Mouse (Mus musculus): ENCODE results near the gene Zfp942. TPM values are rescaled to one million over a fixed set of nuclear protein-coding genes. Genes with fewer than 3 reads are reported as not detected.

Gene Zfp942
- 10 to 100 TPM; 15.2 to 18.0 TPM for total RNA-seq (2021)

DNA sequence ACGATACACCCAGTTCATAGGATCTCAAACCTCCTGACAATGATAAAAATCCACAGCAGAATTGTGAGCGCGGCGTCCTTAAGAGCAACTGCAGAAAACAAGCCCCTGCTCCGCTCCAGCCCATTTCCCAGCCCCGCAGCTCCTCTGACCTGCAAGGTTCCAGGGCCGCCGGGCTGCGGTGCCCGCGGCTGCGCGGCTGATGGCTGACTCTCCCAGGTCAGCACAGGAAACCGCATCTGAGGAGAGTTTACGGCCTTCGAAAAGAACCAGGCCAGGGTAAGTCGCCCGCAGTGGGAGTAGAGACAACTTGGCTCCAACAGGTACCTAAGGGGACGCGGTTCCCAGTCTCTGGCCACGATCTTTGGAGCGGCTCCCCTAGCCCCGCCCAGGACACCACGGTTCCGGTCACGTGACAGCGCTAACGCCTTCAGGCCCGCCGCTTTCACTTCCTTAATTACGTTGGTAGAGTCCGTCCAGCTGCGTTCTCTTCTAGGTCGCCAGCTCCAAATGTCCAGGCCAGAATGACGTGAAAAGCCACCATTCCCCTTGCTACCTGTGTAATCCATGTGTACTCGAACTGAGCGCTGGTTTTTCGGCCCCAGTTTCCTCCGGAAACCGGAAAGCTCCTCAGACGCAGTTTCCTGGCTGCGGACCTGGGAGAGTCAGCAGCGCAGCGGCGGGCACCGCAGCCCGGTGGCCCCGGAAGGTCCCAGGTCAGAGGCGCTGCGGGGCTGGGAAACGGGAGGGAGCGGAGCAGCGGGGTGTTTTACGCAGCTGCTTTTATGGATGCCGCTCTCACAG lies at the start of gene Zfp942, which contains the start of gene Zfp943:
Gene Zfp942, minus strand, starts transcription at position 358 of the 801 bp plus-strand sequence.
Gene Zfp943, plus strand, starts transcription at position 446 of the 801 bp plus-strand sequence.
- DNase-seq (ENCODE audit: extremely low spot score in 1 of 2, low spot score in 1 of 2): peak; percentile 53 to 67

GRCm38 (mm10) chr17:21963302-21963701 lies 1.0 kb upstream of the Zfp942 start:
- no peak for DNase-seq (ENCODE audit: extremely low spot score in 1 of 2, low spot score in 1 of 2)

GRCm38 (mm10) chr17:21909456-21910052 lies 52.7 kb downstream of the Zfp942 start, which contains the start of gene Zfp995:
Gene Zfp995, minus strand, starts transcription at chr17:21909926.
- DNase-seq (ENCODE audit: extremely low spot score in 1 of 2, low spot score in 1 of 2): peak; percentile 26 to 40

DNA sequence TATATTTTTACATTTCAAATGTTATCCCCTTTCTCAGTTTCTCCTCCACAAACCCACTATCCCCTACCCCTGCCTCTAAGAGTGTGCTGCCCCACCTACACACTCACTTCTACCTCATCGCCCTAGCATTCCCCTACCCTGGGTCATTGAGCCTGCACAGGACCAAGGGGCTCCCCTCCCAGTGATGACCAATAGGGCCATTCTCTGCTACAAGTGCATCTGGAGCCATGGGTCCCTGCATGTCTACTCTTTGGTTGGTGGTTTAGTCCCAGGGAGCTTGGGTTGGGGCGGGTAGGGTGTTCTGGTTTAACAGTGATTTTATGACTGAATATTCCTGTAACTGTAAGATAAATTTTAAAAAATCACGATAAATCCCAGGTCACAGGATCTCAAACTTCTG lies 53.2 kb downstream of the Zfp942 start:
- peak in 1 of 2 experiments; percentile 6 for DNase-seq (ENCODE audit: extremely low spot score in 1 of 2, low spot score in 1 of 2)

Other genes with a start within 250 kb of the Zfp942 start
- gene Zfp229, start 231.7 kb downstream of the Zfp942 start, total RNA-seq (2021): 1 to 10 TPM; 3.9 TPM
- under 1 TPM; 0.71 to 0.82 TPM for gene Zfp820, start 116.7 kb downstream of the Zfp942 start, total RNA-seq (2021)
- 1 to 10 TPM; 3.4 to 4.7 TPM for gene Zfp995, start 52.5 kb downstream of the Zfp942 start, total RNA-seq (2021)
- 10 to 100 TPM; 18.5 to 21.9 TPM for gene Zfp943, start 88 bp upstream of the Zfp942 start, total RNA-seq (2021)
- under 1 TPM; 0.79 to 0.82 TPM for gene Zfp947, start 203.7 kb upstream of the Zfp942 start, total RNA-seq (2021)